Mouse (Mus musculus) gonadal fat pad, adult 2 months (tissue): ENCODE results near the gene Zfp366. TPM values are rescaled to one million over a fixed set of nuclear protein-coding genes. Genes with fewer than 3 reads are reported as not detected.
"Not testable (repeated sequence)": the region's sequence is repeated elsewhere in the genome, so short reads cannot be mapped to it uniquely, and the experiment has no call there.

ENCODE experiments used
- DNase-seq: peaks from one replicate; pipeline ENCODE4 v3.0.0-alpha.2; 2012; ENCODE audit warnings: low read depth
- polyA plus RNA-seq: library from polyadenylated mRNA; depleted of rRNA; stranded (reverse); fragments of >200 nt; gene quantifications from 2 replicates; pipeline ENCODE4 v1.2.3, GENCODE M21; 2012; rRNA removed

Gene Zfp366
- polyA plus RNA-seq = 3.0 and 4.3 TPM in 2 replicates

DNA sequence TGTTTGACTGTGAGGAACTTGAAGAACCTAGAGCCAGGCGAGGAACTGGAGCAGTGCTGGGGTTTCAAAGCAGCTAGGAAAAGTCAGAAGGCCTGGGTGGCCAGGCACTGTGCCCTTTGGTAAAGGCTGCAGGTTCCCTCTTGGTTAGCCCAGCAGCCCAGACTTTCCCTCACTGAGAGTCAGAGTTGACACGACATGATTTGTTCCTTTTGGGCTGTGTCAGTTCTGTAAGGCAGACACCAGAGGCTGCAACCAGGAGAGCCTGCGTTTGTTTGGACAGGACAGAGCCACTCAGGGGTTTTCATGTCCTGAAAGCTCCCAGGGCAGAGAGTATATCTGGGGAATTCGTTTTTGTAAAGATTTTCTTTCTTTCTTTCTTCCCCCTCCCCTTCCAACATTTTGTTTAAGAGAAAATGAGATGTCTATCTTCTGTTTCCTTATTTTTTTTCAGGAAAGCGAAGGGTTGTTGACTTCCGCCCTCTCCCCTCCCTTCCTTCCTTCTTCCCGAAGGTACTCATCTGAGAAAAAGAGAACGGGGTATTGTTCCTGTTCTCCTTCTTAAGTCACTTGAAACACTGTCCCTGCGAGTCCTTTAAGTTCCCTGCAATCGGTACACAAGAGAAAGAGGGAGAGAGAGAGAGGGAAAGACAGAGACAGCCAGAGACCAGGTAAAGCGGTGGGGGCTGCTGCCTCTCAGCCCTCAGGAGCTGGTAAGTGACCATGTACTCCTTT is at the start of gene Zfp366:
Zfp366 (plus strand) TSS at position 669 of the 732 bp plus-strand sequence.
- no peak for DNase-seq

DNA sequence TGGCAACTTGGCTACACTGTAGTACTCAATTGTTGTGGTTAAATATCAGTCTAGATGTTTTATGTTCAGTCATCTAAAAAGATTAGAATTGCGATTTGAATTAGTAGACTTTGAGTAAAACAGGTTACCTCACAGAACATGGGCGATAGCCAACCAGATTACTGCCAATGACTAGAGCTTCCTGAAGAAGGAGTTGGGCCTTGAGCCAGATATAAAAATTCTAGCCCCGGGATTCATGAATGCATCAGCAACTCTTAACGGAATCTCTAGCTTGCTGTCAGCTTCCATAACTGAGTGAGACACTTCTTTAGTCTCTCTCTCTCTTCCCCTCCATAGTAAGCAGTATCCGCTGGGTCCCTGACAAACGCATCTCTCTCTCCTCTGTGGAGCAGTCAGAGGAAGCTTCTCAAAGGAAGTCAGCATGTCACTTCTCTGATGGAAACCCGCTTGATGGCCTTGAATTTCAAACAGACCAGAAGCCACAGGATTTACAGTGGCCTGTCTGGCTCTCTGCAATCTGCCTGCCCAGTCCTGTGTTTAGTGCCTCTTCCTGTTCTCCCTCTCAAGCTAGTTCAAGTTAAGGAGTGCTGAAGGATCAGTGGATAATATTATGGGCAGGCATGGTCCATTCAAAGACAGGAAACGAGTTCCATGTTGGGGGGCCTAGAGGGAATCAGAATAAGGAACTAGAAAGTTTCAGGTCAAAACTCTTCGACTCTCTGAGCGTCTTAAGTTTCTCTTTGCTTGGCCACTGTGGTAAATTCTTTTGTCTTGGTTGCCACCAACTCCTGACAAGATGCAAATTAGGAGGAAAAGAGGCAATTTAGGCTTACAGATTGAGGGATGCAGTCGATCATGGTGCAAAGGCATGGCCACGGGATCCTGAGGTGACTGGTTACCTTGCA is 46.0 kb upstream of the Zfp366 start:
- no peak for DNase-seq

DNA sequence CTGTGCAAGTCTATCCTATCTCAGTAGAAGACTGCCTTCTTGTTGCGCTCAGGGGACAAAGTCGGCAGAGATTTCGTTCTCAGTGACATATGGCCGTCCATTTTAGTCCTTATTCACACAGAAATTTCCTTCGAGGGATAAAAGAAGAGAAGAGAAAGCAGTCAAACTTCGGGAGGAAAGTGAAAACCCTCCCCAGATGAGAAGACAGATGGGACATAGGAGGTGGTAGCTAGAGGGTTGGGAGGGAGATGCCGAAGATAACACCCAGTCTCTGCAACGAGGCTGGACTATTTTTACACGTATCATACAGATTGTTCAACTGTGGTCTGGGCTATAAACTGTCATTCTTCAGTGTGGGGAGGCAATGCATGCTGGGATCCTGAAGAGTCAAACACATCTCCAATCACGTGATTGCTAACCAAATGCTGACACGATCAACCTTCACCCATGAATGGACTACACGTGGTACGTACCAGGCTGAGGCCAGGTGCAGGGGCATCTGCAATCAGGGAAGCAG is 38.2 kb upstream of the Zfp366 start:
- no peak for DNase-seq

DNA sequence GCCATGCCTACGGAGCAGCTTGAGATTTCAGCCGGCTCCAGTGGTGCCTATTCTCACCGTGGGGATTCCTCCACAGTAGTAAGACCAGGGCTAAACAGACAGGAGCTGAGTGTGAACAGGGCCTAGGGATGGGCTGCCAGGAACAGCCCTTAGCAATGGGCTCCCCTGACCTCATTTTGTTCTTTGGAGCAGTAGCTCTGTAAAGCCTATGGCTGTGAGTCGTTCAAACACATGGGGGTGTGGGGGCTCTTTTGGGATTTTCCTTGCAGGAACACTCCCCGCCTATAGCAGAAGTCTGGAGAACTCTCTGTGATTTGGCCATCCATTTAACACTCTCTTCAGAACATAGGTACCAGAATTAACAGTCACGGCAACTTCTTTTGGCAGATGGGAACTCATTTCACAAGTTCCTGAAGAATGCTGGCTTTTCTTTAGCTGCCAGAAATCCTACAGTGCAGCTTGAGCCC is 36.9 kb upstream of the Zfp366 start:
- DNase-seq = no peak

DNA sequence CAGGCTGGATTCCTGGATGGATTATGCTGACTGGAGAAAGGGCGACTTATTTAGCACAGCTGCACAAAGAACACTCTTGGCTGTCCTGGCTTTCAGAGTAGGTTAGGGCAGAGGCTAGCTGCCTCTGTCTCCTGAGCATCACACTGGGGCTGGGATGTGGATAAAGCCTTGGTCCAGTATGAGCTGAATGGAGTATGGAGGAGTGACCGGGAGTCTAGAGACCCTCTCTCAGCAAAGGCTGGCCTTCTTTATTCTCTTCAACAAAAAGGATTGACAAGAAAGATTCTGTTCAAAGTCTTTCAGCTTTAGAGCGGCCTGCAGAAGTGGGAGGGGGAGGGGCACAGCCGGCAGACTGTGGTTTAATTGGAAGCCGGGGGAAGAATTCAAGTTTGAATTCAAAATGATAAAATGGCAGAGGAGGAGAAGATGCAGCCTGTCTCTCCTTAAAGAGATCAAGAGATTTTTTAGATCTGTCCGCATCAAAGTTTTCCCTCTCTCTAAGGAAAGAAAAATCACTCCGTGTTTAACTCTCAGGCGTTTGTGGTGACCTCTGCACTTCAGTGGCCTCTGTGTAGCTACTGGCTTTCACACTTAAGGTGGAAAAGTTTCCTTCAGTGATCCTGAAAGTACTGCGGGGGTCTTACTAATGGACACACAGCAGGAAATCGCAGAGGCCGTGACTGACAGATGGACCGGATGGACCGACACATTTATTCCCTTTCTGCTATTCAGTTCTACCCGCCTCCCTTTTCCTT is 34.9 kb upstream of the Zfp366 start:
- DNase-seq = no peak

DNA sequence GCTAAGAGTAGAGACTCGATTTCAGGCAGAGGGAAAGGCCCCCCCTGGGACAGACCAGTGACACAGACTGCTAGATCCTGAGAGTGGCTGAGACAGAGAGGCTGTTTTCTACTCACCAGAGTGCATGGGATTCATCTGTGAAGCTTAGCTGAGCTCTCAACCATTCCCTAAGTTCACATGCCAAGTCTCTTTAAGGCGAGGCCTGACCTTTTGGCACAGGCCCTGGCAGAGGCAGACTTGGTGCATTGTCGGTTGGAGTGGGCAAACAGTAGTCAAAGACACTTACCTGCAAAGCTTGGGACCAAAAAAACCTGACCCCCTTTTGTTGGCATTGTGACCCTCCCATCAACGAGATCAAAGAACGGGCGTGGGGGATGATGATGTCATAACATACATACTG is 34.0 kb upstream of the Zfp366 start:
- DNase-seq = no peak

DNA sequence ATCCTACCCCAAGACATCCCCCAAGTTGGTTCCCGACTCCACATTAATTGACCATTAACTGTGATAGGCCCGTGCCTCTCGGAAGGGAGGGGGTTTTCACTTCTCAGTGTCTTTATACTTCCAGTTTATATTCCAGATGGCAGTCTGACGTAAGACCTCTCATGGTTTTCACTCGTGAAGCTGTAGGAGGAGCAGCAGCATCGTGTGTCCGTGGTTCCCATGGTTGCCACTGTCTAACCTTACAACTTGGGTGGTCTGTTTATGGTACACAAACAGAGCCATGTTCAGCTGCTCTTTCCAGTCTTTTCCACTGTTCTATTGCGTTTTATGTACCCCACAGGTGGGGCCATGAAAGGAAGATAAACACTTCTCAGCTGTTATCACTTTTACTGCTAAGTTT is 33.5 kb upstream of the Zfp366 start:
- no peak for DNase-seq

DNA sequence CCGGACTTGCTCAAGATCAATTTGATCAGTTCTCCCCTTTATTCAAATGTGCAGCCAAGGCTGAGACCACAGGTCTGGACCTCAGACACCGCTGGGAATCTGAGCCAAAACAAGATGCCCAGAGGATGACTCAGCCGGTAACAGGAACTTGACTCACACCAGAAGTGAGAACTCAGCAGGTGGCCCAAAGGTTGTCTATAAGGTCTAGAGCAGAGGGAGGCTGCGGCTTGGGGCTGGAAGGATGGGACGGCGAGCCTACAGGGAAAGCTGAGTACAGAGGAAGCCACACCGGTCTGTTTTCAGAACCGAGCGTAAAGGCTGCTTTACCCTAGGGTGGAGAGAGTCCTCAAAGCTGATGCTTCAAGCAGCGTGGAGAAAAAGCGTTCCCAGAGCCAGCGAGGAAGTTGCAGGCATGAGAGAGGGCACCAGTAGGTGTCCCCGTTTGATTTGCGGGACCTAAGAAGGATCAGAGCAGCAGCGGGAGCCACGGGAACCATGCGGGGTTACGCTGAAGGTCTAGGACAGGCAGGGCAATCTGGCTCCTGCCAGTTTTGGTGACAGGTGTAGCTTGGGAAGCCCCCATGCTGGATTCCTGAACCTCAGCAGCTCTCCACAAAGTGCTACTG is 32.2 kb upstream of the Zfp366 start:
- no peak for DNase-seq

DNA sequence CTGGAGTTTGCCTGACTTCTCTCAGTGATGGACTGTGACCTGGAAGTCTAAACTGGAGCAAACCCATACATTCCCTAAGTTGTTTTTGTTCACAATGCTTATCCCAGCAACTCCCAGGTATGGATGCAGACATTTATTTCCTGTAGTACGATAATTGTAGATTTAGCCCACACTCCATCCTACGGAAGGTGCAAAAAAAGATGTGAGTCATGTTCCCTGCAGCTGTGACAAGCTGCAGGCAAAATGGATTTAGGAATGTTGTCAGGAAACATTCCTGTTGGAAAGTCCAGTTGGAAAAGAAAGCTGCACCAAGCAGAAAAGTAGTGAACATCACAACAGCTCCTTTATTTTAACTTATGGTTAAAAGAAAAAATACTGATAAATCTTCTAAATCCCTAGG is 26.9 kb upstream of the Zfp366 start:
- no peak for DNase-seq

DNA sequence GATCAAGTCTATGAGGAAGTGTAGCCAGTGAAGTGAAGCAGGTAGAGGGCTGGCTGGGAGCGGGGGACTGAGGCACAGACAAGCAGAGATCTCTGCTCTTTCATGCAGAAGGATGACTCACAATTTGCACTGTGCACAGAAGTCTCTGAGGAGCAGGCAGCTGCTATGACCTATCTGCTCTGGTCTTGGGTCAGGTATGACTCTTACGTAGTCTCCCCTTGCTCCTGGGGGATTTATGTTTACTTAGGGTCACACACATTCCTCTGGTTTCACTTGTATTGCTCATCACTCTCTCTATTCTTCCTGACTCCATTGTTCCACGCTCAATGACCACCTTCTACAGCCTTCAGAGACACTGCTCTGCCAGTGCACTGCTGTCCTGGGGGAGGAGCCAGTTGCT is 25.9 kb upstream of the Zfp366 start:
- DNase-seq = no peak

DNA sequence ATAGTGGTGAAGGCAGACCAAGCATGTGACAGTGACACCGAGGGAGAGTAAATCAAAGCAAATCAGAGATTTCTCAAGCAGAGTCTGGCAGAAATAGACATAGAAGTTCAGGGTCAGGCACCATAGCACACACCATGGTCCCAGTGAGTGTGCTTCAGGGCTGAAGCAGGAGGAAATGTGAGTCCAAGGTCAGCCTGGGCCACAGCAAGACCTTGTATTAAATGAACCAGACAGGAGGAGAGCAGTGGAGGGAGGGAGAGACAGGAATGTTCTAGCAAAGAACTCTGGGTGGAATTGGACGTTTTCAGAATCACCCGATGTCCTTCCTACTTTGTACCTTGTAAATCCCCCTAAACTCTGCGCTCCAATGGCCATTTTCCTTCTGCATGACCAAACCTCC is 21.6 kb upstream of the Zfp366 start:
- no peak for DNase-seq

DNA sequence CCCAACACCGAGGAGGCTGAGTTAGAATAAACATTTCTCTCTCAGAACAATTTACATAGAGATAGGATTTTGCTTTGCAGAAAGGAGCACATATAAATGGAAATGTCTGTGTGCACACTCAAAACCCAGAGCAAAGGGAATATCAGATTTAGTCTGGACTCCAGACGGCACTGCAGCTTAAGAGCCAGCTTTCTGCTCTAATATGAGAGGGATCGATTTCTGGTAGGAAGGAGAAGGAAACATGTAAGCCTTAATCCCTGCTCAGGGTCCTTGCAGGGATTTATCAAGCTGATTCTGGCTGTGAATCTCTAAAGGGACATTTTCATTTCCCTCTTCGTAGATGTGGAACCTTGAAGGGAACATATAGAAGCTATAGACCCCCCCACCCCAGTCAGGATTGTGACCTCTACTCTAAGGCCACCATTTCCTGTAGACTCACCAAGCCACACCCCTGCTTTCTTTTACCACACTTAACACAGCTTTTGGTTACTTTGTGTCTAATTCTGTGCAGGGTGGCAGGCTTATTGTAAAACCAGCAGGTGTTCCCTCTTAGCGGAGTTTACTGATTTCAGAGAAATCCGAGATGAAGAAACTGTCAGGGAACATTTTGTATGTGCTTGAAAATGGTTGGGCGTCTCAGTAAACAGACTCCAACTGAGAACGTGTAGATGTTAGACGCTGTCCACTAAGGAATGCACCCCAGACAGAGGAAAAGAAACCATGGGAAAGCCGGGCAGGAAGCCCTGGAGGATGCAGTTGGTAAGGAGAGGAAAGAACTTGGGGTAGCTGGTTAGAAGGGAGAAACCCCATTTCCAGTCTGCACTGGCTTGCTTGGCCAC is 20.9 kb upstream of the Zfp366 start:
- no peak for DNase-seq

DNA sequence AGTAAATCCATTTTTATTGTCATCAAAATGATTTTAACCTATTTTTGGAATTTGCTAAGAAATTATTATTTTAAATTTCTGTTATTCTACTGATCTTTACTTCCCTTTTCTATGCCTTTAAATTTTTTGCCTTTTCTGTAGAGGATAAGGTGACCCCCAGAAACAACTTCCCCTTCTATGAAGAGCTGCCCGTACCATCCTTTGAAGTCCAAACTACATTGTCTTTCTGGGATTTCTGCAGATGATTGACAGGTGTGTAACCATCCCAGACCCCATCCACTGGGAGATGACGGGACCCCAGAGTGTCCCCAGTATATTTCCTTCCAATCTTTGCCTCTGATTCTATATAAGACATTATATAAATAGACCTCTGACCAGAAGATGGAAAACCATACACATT is 20.3 kb upstream of the Zfp366 start:
- DNase-seq = no peak

DNA sequence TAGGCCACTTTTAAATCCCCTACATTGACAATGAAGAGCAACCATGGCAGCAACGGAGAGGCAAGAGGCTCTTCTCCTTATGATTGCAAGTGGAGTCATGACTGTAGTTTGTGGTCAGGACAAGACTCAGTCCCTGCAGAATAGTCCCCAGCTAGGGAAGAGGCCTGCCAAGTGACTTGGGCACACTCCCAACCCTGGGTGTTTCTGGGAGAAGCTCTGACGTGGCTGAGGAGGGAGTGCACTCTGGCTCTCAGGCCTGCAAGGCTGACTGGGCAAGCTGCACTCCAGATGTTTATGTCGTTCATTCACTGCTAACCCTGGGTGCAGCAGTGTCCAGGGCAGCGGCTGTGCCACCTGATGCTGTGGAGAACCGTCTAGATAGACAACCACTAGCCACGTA is 15.2 kb upstream of the Zfp366 start:
- DNase-seq = no peak

DNA sequence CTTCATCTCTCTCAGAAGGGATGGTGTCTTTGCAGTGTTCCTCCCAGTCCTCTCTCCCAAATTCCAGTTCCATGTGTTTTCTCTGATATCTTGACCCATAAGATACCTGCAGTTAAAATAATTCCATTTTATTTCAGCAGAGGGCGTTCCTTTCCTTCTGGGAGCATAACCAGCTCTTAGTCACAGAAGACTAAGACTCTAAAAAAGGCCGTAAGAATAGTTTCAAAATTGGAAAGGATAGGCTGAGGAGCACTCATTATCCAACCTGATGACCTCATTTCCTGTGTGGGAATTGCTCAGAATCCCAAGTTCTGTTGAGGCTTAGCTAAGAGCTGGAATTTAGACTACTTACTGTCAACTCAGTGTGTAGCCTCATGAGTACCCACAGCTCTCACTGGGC is 14.3 kb upstream of the Zfp366 start:
- no peak for DNase-seq

DNA sequence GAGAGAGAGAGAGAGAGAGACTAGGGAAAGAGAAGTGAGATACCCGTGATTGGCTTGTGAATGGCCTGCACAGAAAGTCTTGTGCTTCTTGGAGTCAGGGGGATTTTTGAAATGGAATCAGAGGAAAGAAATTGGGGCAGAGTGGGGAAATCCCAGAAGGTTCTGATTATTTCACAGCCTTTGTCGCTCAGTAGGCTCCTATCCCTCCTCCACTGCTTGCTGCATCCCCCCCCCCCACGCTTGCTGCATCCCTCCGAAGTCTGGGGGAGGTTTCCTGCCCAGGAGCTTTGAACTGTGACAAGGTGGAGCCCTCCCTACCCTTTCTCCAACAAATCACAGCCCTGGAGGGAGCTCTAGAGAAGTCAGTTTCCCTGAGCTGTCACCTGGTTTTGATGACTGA is 10.8 kb upstream of the Zfp366 start:
- no peak for DNase-seq

DNA sequence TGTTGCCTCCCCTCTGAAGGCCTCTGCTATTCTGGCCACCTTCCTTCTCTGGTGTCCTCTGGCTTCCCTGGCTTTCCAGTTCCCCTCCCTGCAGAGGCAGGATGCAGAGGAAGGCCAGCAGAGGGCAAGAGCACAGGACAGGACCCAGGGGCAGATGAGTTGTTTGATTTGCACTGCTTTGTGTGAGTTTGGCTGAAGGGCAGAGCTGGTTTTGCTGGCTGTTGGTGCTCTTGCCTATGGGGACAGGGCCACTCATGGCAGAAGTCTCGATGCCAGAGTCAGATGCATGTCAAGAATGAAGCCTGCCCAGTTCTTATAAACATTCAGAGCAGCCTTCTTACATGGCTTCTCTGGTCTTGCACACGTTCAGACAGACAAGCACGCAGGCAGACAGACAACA is 1.8 kb upstream of the Zfp366 start:
- DNase-seq = not testable (repeated sequence)

DNA sequence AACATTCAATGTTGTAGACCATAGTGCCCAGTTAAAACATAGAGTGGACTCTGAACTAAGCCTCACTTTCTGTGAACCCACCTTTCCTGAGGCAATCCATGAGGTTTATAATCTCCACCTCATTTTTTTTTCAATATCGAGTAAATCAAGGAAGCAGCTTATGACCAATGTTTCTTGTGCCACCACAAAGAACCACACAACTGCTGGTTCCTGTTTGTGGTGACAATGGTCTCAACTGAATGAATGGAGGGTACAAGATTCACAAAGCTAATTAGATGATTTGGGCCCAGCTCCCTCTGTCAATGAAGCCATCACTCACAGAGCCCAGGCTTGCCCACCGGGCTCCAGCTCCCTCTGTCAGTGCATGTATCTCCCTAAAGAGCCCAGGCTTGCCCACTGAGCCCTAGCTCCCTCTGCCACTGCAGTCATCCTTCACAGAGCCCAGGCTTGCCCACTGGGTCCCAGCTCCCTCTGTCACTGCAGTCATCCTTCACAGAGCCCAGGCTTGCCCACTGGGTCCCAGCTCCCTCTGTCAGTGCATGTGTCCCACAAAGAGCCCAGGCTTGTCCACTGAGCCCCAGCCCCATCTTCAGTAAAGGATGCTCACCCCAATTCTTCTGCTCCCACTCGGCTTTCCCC is 1.2 kb upstream of the Zfp366 start:
- DNase-seq = no peak

DNA sequence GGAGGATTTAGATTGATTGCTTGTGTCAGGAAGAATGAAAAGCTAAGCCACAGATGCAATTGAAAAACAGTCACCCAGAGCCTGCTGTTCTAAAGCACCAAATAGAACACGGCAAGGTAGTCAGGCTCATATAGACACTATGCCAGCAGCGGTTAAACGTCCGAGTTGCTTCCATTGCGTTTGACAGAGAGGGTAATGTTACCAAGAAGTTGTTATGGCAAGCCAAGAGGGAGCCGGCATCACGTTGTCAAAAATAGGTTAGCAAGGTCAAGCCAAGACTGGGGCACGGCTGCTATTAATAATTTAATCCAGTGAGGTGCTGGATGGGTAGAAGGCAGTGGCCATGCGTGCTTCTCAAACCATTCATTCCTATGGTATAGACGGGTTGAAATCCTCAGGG is 950 bp downstream of the Zfp366 start:
- no peak for DNase-seq
